Mouse (Mus musculus) spleen, adult 2 months (tissue): ENCODE measurements around the gene Car9.

Experiments used
- CTCF ChIP-seq: fragments of 200-500 bp; IDR thresholded peaks from 2 replicates; pipeline ENCODE4 v1.5.1; 2011; ENCODE audit warnings: mild to moderate bottlenecking, inconsistent platforms; ENCODE audit not compliant: insufficient read depth, insufficient read length, insufficient replicate concordance; ENCODE audit errors: extremely low read depth
- POLR2A ChIP-seq: fragments of 200-500 bp; IDR thresholded peaks from 2 replicates; pipeline ENCODE4 v1.6.1; 2011; ENCODE audit warnings: low read depth, low read length, inconsistent platforms

GRCm38 (mm10) chr4:43519956-43520355 lies 13.2 kb downstream of the Car9 start:
- TF ChIP-seq CTCF, result no peak
- no peak for TF ChIP-seq POLR2A
